Mouse (Mus musculus) liver, adult 2 months (tissue): ENCODE results near the gene Uhrf2. TPM values are rescaled to one million over a fixed set of nuclear protein-coding genes. Genes with fewer than 3 reads are reported as not detected.

Experiments used
- DNase-seq: peaks from one replicate; pipeline ENCODE4 v3.0.0-alpha.2; 2011; ENCODE audit warnings: low read depth, low spot score; ENCODE audit errors: extremely low read depth
- H3K27ac ChIP-seq: fragments of 200-500 bp; replicated peaks from 2 replicates; pipeline ENCODE4 v1.5.1; 2012; ENCODE audit warnings: low read depth, mild to moderate bottlenecking, control low read depth, inconsistent platforms, low read length; ENCODE audit not compliant: insufficient read depth
- H3K27me3 ChIP-seq: fragments of 200-500 bp; 2 replicates; pipeline ENCODE4 v1.6.1; 2012; ENCODE audit warnings: mild to moderate bottlenecking, moderate library complexity, low read length, inconsistent platforms; ENCODE audit not compliant: control insufficient read depth, insufficient read depth
- H3K36me3 ChIP-seq: fragments of 200-500 bp; 2 replicates; pipeline ENCODE4 v1.6.1; 2012; ENCODE audit warnings: low read length, inconsistent platforms; ENCODE audit not compliant: control insufficient read depth, insufficient read depth
- H3K4me1 ChIP-seq: fragments of 200-500 bp; 2 replicates; pipeline ENCODE4 v1.6.1; 2011; ENCODE audit warnings: low read length; ENCODE audit not compliant: control insufficient read depth, insufficient read depth
- H3K4me3 ChIP-seq: fragments of 200-500 bp; 2 replicates; pipeline ENCODE4 v1.5.1; 2011; ENCODE audit warnings: low read depth, mild to moderate bottlenecking, control low read depth, low read length, moderate library complexity; ENCODE audit not compliant: insufficient read depth
- H3K79me2 ChIP-seq: fragments of 200-500 bp; 2 replicates; pipeline ENCODE4 v1.6.1; 2012; ENCODE audit warnings: inconsistent platforms, mild to moderate bottlenecking, low read length, moderate library complexity; ENCODE audit not compliant: control insufficient read depth, insufficient read depth
- H3K9ac ChIP-seq: fragments of 200-500 bp; 2 replicates; pipeline ENCODE4 v1.6.1; 2012; ENCODE audit warnings: low read depth, mild to moderate bottlenecking, control low read depth, inconsistent platforms, low read length
- CTCF ChIP-seq: fragments of 200-500 bp; IDR thresholded peaks from 2 replicates; pipeline ENCODE4 v1.5.1; 2011; ENCODE audit warnings: low read depth, low read length, control low read depth
- POLR2A ChIP-seq: fragments of 200-500 bp; IDR thresholded peaks from 2 replicates; pipeline ENCODE4 v1.6.1; 2011; ENCODE audit warnings: low read length, control low read depth; ENCODE audit not compliant: insufficient read depth; ENCODE audit errors: extremely low read depth
- WGBS: fragments of 180-500 bp; shearing (Covaris S2); methylation state at CpG from one replicate; pipeline ENCODE4 v1.1.7; 2018; 5-methylcytosine and 5-hydroxymethylcytosine counted together
- polyA plus RNA-seq: library from polyadenylated mRNA; depleted of rRNA; stranded (reverse); fragments of >200 nt; gene quantifications from 2 replicates; pipeline ENCODE4 v1.2.3, GENCODE M21; 2012
- total RNA-seq: library from RNA; depleted of rRNA; stranded (reverse); fragments of >200 nt; gene quantifications from 2 replicates; pipeline ENCODE4 v1.2.3, GENCODE M21; 2014

Gene Uhrf2
- total and polyA plus RNA-seq, 2 experiments: 21.8 to 40.7 TPM

DNA sequence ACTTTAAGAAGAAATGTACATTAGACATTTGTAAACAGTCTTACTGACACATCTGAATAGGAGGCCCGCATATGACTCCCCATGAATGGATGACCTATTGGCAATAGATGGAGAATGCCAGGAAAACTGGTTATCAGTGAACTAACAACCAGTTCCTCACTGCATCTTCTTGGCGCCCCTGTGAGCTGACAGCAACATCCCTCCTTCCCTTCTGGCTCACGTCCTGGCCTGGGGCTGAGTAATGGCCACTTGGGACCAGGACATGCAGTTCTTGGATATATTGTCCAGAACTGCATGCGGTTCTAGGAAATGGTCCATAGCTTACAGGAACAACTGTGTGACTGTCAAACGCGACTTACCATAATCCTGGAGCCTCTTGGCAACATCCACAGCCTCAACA lies 72.3 kb downstream of the Uhrf2 start:
- Histone ChIP-seq H3K79me2 (no peaks in the 10 kb centered on the region), H3K36me3 (peaks cover 32% of the 10 kb centered on the region), H3K9ac (no peak overlapping the region), H3K4me1 (peaks cover 1% of the 10 kb centered on the region; the same call in 1 of the 2 replicates), H3K4me3 (no peak overlapping the region), H3K27ac (no peak overlapping the region), H3K27me3 (no peaks in the 10 kb centered on the region)
- DNase-seq: no peak
- no peak for TF ChIP-seq CTCF
- TF ChIP-seq POLR2A: no peak
- WGBS: 84% methylated on average over 6 of the region's 6 CpGs

DNA sequence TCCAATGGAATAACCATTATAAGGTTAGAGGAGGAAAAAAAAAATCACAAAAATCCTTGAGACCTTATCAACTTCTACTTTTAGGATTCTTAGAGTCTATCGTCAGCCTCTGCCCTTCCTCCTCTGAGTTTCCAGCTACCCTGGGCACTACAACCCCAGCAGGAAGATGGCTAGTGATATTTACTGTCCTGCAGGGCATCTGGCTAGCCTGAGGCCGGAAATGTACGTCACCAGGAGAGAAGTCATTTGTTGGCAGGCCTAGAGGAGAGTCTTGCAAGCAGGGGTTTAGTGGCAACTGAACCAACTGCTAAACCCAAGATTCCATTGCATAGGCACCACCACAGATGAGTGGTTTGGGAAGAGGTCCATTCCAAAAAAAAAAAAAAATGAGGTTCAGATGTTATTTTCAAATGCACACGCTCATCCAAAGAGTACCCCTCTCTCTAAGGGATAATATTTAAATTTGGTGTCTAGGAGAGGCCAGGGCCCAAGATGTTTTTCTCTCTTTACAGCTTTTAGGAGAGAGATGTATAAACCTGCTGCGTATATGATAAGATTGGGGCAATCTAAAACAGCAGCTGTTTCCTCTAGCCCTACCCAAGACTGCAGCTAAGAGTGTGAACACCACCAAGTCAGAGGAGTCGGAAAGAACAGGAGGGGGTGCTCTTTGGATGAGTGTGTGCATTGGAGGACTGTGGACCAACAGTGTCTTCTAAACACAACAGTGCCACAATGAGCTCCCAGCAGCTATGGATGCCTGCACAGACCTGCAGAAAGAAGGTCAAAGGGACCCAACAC lies 74.9 kb downstream of the Uhrf2 start:
- no peaks in the 10 kb centered on the region for H3K79me2 ChIP-seq
- H3K4me1 ChIP-seq: peaks cover 5% of the 10 kb centered on the region; the same call in 1 of the 2 replicates
- H3K27me3 ChIP-seq: no peaks in the 10 kb centered on the region
- no peak overlapping the region for H3K9ac ChIP-seq
- H3K27ac ChIP-seq: no peak overlapping the region
- DNase-seq: no peak
- H3K4me3 ChIP-seq: no peak overlapping the region
- H3K36me3 ChIP-seq: peaks cover 19% of the 10 kb centered on the region
- TF ChIP-seq POLR2A: no peak
- no peak for TF ChIP-seq CTCF
- WGBS: 83% methylated on average over 6 of the region's 6 CpGs

DNA sequence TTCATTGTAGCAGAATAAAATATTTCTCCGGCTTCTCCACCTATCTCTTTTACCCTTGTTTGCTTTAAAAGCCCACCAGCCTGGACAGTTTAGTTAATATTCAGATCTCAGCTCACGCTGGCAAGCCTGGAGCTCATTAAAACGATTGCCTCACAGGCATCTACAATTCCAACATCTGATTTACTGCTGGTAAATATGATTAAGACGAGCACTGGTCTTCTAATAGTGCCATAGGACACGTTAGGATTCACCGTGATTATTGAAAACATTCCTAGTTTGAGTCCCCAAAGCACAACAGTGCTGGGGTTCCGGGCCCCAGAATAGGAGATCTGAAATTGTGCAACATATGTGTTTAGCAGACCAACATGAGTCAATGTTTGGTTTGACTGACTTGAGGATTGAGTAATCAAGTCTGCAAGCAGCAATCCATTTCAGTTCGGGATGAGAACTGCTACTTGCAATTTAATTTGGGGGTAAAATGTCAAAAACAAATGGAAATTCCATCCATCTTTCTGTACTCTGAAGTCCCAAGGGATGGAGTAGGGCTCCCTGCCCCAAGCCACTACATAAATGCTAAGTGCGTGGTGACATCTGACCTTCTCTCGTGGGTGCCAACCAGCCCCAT lies 77.0 kb downstream of the Uhrf2 start:
- 21% methylated on average over 10 of the region's 10 CpGs for WGBS
- H3K4me1 ChIP-seq: peaks cover 12% of the 10 kb centered on the region
- TF ChIP-seq CTCF (no peak), POLR2A (no peak)

DNA sequence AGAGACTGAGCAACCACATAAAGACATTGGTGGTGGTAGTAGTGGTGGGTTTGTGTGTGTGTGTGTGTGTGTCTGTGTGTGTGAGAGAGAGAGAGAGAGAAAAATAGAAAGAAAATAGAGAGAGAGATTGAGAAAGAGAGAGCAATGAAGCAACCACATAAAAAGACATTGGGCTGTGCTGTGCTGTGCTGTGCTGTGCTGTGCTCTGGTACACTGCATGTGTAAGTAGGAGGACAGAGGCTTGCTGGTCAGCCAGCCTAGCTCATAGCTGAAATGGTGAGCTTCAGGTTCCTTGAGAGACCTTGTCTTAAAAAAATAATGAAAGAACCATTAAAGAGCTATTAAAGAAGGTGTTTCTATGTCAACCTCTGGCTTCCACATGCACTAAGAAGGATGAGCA lies 78.3 kb downstream of the Uhrf2 start:
- peaks cover 15% of the 10 kb centered on the region for H3K36me3 ChIP-seq
- peaks cover 13% of the 10 kb centered on the region for H3K4me1 ChIP-seq
- TF ChIP-seq CTCF (no peak), POLR2A (no peak)
- no peak overlapping the region for H3K4me3 ChIP-seq
- H3K9ac ChIP-seq: no peak overlapping the region
- no peak overlapping the region for H3K27ac ChIP-seq
- no peaks in the 10 kb centered on the region for H3K27me3 ChIP-seq
- no peak for DNase-seq
- H3K79me2 ChIP-seq: no peaks in the 10 kb centered on the region

More for the DNA sequence above, 77.0 kb downstream of the Uhrf2 start:
- peak; percentile 90 for DNase-seq
- Histone ChIP-seq H3K27me3 (no peaks in the 10 kb centered on the region), H3K4me3 (no peak overlapping the region; the same call in 1 of the 2 replicates), H3K9ac (0 out of 2 replicates have a peak overlapping the region, but pooled peaks have one; percentile 49), H3K36me3 (peaks cover 14% of the 10 kb centered on the region), H3K79me2 (no peaks in the 10 kb centered on the region), H3K27ac (peak overlapping the region; percentile 54)

DNA sequence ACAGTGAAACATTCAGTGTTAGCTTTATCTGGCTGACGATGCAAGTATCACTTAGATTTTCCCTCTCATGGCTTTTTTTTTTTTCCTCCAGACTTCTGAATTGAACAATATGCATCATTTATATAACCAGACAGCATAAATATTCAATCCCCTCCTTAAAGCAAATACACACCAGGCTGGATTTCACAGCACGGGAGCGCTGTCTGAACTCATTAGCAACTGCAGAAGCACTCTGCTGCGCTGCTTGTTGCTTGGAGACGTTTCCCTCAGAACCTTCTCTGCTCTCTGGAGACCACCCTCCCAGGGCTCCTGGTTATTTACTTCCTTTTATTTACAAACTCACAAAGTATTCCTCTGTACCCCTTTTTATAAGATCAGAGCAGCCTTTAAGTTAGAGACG lies 78.8 kb downstream of the Uhrf2 start:
- Histone ChIP-seq H3K4me3 (no peak overlapping the region), H3K9ac (no peak overlapping the region), H3K79me2 (no peaks in the 10 kb centered on the region), H3K4me1 (peaks cover 13% of the 10 kb centered on the region), H3K36me3 (peaks cover 15% of the 10 kb centered on the region), H3K27me3 (no peaks in the 10 kb centered on the region), H3K27ac (no peak overlapping the region)
- no peak for DNase-seq
- WGBS: 91% methylated on average over 6 of the region's 6 CpGs
- no peak for TF ChIP-seq CTCF
- no peak for TF ChIP-seq POLR2A

DNA sequence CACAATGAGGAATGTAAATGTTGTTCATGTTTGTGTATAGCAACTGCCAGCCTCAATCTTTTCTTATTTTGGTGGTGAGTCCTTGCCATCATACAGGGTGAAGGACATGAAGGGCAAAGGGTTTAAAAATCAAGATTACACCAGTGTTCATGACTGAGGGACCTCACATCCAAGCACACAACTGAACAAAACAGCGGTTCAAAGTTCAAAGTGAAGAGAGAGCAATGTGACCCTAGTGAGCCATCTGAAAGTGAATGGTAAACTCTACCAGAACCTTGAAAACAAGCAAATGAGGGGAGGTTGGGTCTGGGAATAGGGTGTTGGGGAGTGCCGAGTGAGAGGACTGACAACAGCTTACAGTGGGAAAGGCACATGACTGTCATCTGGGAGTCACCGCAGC lies 81.1 kb downstream of the Uhrf2 start:
- H3K79me2 ChIP-seq: no peaks in the 10 kb centered on the region
- no peak for TF ChIP-seq POLR2A
- TF ChIP-seq CTCF: no peak
- peaks cover 15% of the 10 kb centered on the region for H3K36me3 ChIP-seq
- H3K9ac ChIP-seq: no peak overlapping the region
- H3K4me3 ChIP-seq: no peak overlapping the region
- peak overlapping the region; percentile 48 for H3K27ac ChIP-seq
- 55% methylated on average over 3 of the region's 3 CpGs for WGBS
- DNase-seq: peak; percentile 91
- H3K4me1 ChIP-seq: peaks cover 13% of the 10 kb centered on the region
- H3K27me3 ChIP-seq: no peaks in the 10 kb centered on the region
